Mouse (Mus musculus): ENCODE results near the gene Runx1. TPM values are rescaled to one million over a fixed set of nuclear protein-coding genes. Genes with fewer than 3 reads are reported as not detected.

Gene Runx1
- polyA plus RNA-seq, 1 experiment = not detected

- TF ChIP-seq CTCF (IDR thresholded peaks at IDR 0.05; ENCODE audit: insufficient read depth, low read depth, low read length) = no peak
- TF ChIP-seq POLR2A (IDR thresholded peaks at IDR 0.05; ENCODE audit: insufficient read depth, low read depth, low read length) = no peak
- H3K4me1 ChIP-seq (ENCODE audit: control insufficient read depth, insufficient read depth, low read length) = peaks cover 8% of the 10 kb centered on the region
- no peak overlapping the region for H3K4me3 ChIP-seq (ENCODE audit: insufficient read depth, low read depth, low read length)
- WGBS = 92% methylated on average over 7 of the region's 7 CpGs
- no peak overlapping the region for H3K27ac ChIP-seq (ENCODE audit: insufficient read depth, low read depth, low read length)
Measured at GRCm38 (mm10) chr16:92739071-92739793, 86.7 kb downstream of the Runx1 start.

- TF ChIP-seq POLR2A (IDR thresholded peaks at IDR 0.05; ENCODE audit: insufficient read depth, low read depth, low read length) (no peak), CTCF (IDR thresholded peaks at IDR 0.05; ENCODE audit: insufficient read depth, low read depth, low read length) (no peak)
- H3K27ac ChIP-seq (ENCODE audit: insufficient read depth, low read depth, low read length) = no peak overlapping the region
- no peak overlapping the region for H3K4me3 ChIP-seq (ENCODE audit: insufficient read depth, low read depth, low read length)
- WGBS = 73% methylated on average over 11 of the region's 11 CpGs
- H3K4me1 ChIP-seq (ENCODE audit: control insufficient read depth, insufficient read depth, low read length) = peaks cover 8% of the 10 kb centered on the region
Measured at GRCm38 (mm10) chr16:92738476-92739010, 87.4 kb downstream of the Runx1 start.

GRCm38 (mm10) chr16:92726870-92727269 is 99.1 kb downstream of the Runx1 start:
- WGBS = 93% methylated on average over 9 of the region's 9 CpGs
- H3K4me1 ChIP-seq (ENCODE audit: control insufficient read depth, insufficient read depth, low read length) = no peaks in the 10 kb centered on the region
- no peak for TF ChIP-seq POLR2A (IDR thresholded peaks at IDR 0.05; ENCODE audit: insufficient read depth, low read depth, low read length)
- TF ChIP-seq CTCF (IDR thresholded peaks at IDR 0.05; ENCODE audit: insufficient read depth, low read depth, low read length) = no peak
- no peak overlapping the region for H3K4me3 ChIP-seq (ENCODE audit: insufficient read depth, low read depth, low read length)
- no peak overlapping the region for H3K27ac ChIP-seq (ENCODE audit: insufficient read depth, low read depth, low read length)

- TF ChIP-seq POLR2A (IDR thresholded peaks at IDR 0.05; ENCODE audit: insufficient read depth, low read depth, low read length) (no peak), CTCF (IDR thresholded peaks at IDR 0.05; ENCODE audit: insufficient read depth, low read depth, low read length) (no peak)
- WGBS = 91% methylated on average over 3 of the region's 3 CpGs
- Histone ChIP-seq H3K27ac (ENCODE audit: insufficient read depth, low read depth, low read length) (no peak overlapping the region), H3K4me1 (ENCODE audit: control insufficient read depth, insufficient read depth, low read length) (no peaks in the 10 kb centered on the region), H3K4me3 (ENCODE audit: insufficient read depth, low read depth, low read length) (no peak overlapping the region)
Measured at GRCm38 (mm10) chr16:92724526-92724925, 101.4 kb downstream of the Runx1 start.

DNA sequence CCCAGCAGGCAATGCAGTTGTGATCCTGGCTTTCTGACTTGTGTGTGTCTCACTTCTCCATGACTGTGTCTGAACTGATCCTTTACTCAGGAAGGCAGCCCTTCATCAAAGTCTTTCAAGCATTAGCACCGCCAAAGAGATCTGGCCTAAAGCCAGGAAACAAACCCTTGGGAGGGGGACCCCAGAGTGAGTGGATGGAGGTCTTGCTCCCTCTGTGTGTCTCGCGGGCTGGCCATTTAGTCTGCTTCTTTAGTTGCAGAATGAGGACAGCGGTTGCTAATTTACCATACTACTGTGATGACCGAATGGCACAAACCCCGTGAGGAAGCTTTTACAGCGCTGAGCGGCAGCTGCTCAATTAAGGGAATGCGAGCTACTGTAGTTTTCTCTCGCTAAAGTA is 105.3 kb downstream of the Runx1 start:
- Histone ChIP-seq H3K27ac (ENCODE audit: insufficient read depth, low read depth, low read length) (no peak overlapping the region), H3K4me1 (ENCODE audit: control insufficient read depth, insufficient read depth, low read length) (no peaks in the 10 kb centered on the region), H3K4me3 (ENCODE audit: insufficient read depth, low read depth, low read length) (no peak overlapping the region)
- TF ChIP-seq POLR2A (IDR thresholded peaks at IDR 0.05; ENCODE audit: insufficient read depth, low read depth, low read length) = no peak
- TF ChIP-seq CTCF (IDR thresholded peaks at IDR 0.05; ENCODE audit: insufficient read depth, low read depth, low read length) = no peak
- WGBS = 57% methylated on average over 10 of the region's 10 CpGs

DNA sequence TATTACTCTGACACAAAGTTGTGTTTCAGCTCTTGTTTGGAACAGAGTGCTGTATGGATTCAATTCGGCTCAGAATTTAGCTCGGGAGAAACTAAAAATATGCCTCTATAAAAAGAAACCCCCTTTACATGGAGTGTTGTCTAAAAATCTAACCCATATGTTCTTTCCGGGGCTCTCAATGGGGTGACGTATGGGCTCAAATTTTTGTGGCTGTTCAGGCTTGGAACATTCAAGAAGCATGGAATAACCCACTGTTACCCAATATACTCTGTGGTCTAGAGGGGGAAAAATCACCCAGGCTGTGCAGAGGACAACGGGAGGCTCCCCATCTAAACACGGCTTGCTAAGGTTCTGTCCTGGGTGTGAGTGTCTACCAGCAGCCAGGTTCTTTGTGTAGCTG is 106.2 kb downstream of the Runx1 start:
- Histone ChIP-seq H3K4me1 (ENCODE audit: control insufficient read depth, insufficient read depth, low read length) (no peaks in the 10 kb centered on the region), H3K27ac (ENCODE audit: insufficient read depth, low read depth, low read length) (no peak overlapping the region), H3K4me3 (ENCODE audit: insufficient read depth, low read depth, low read length) (no peak overlapping the region)
- 80% methylated on average over 6 of the region's 6 CpGs for WGBS
- TF ChIP-seq POLR2A (IDR thresholded peaks at IDR 0.05; ENCODE audit: insufficient read depth, low read depth, low read length) = no peak
- TF ChIP-seq CTCF (IDR thresholded peaks at IDR 0.05; ENCODE audit: insufficient read depth, low read depth, low read length) = no peak

- Histone ChIP-seq H3K4me3 (ENCODE audit: insufficient read depth, low read depth, low read length) (no peak overlapping the region), H3K4me1 (ENCODE audit: control insufficient read depth, insufficient read depth, low read length) (no peaks in the 10 kb centered on the region), H3K27ac (ENCODE audit: insufficient read depth, low read depth, low read length) (no peak overlapping the region)
- TF ChIP-seq CTCF (IDR thresholded peaks at IDR 0.05; ENCODE audit: insufficient read depth, low read depth, low read length) (no peak), POLR2A (IDR thresholded peaks at IDR 0.05; ENCODE audit: insufficient read depth, low read depth, low read length) (no peak)
- 74% methylated on average over 15 of the region's 15 CpGs for WGBS
Measured at GRCm38 (mm10) chr16:92715599-92716483, 110.1 kb downstream of the Runx1 start.

DNA sequence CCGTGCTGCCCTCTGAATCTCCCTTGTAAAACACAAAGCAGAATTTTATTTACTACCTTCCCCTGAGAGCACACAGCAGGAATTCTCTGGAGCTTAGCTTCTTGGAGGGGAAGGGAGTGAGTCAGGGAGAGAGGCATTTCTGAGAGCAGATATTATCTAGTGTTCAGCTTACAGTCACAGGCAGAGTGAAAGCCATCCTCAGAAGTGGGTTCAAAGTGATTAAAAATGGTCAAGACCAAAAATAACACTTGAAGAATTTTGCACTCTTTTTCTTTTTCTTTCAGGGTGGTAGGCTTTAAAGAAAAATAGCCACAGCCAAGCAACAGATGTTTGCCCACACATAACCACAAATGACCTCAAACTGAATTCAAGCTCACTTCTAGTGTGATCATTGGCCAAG is 115.8 kb downstream of the Runx1 start:
- WGBS = 56% methylated on average over 1 of the region's 1 CpGs

GRCm38 (mm10) chr16:92708718-92709117 is 117.2 kb downstream of the Runx1 start:
- Histone ChIP-seq H3K4me1 (ENCODE audit: control insufficient read depth, insufficient read depth, low read length) (no peaks in the 10 kb centered on the region), H3K27ac (ENCODE audit: insufficient read depth, low read depth, low read length) (no peak overlapping the region), H3K4me3 (ENCODE audit: insufficient read depth, low read depth, low read length) (no peak overlapping the region)
- TF ChIP-seq CTCF (IDR thresholded peaks at IDR 0.05; ENCODE audit: insufficient read depth, low read depth, low read length) = no peak
- no peak for TF ChIP-seq POLR2A (IDR thresholded peaks at IDR 0.05; ENCODE audit: insufficient read depth, low read depth, low read length)
- 72% methylated on average over 4 of the region's 4 CpGs for WGBS

More for the DNA sequence above, 115.8 kb downstream of the Runx1 start:
- TF ChIP-seq CTCF (IDR thresholded peaks at IDR 0.05; ENCODE audit: insufficient read depth, low read depth, low read length) (no peak), POLR2A (IDR thresholded peaks at IDR 0.05; ENCODE audit: insufficient read depth, low read depth, low read length) (no peak)
- no peaks in the 10 kb centered on the region for H3K4me1 ChIP-seq (ENCODE audit: control insufficient read depth, insufficient read depth, low read length)
- no peak overlapping the region for H3K27ac ChIP-seq (ENCODE audit: insufficient read depth, low read depth, low read length)
- H3K4me3 ChIP-seq (ENCODE audit: insufficient read depth, low read depth, low read length) = no peak overlapping the region

Measured in olfactory bulb, adult 2 months (tissue).